Mouse (Mus musculus) spleen, postnatal 14 days (tissue): Measurements from ENCODE around the gene Scaf8.

Source experiments
- DNase-seq, 2 experiments: peaks; one replicate each; pipeline ENCODE4 v3.0.0; 2021 to 2022; ENCODE audit warnings: low spot score in 2 of 2

The Scaf8 gene

GRCm38 (mm10) chr17:3207529-3208240, 92.9 kb downstream of the Scaf8 start:
- DNase-seq, result no peak

GRCm38 (mm10) chr17:3208471-3208870, 93.7 kb downstream of the Scaf8 start:
- no peak for DNase-seq

DNA sequence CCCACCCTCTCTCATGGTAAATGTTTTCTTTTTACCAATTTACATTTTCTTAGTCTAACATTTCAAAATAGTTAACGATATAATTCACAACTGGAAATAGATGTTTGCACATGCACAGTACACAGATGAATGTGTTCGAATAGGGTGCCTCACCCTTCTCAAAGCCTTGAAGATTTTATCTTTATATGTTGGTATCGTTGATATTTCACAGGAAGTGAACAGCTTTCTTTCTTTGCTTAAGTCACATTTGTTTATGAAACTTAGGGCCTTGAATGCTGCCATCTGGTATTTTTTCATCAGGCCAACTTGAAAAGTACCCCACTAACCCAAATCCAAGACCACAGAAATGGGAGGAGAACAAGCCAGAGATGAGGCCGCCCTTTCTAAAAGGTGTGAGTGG, 94.8 kb downstream of the Scaf8 start:
- no peak for DNase-seq

GRCm38 (mm10) chr17:3210134-3210533, 95.4 kb downstream of the Scaf8 start:
- DNase-seq, result no peak

DNA sequence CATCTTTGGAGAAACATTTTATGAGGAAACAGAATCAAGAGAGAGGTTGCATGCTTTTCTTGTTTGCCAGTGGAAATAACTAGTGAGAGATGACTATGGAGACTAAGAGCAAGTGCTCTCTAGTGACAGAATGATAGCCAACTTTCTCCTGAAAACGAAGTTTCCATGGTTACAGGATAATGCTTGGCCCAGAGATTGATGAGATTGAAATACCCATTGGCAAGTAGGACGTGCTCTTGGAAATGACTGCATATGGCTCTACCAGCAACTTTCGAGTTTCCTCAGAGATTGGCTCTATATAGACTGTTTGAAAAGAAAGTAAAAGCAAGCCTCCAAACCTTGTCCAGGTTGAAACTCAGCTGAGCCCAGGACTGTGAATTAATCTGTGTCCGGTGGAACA, 97.3 kb downstream of the Scaf8 start:
- no peak for DNase-seq

- no peak for DNase-seq
Measured at GRCm38 (mm10) chr17:3212886-3213285, 98.1 kb downstream of the Scaf8 start.

- DNase-seq, result no peak
Measured at GRCm38 (mm10) chr17:3214852-3215251, 100.1 kb downstream of the Scaf8 start.

DNA sequence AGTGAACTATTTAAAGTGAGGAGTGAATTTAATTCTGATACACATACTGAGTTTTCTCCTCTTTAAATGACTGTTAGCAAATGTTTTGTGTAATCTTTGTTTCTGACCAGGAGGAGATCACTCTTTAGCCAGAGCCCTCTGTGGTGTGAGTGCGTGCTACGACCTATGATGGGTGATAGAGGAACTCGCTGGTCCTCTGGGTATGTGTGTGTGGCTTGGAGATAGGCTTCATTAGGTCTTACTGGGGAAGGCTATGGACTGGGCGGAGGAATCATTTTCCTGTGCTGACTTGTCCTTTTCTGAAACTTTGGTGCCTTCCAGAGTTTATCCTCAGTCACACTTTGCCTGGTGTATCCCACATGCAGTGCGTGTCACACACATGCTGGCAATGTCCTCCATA, 102.3 kb downstream of the Scaf8 start:
- DNase-seq, result no peak

- no peak for DNase-seq
Measured at GRCm38 (mm10) chr17:3218364-3218763, 103.6 kb downstream of the Scaf8 start.

- DNase-seq, result no peak
Measured at GRCm38 (mm10) chr17:3218916-3219315, 104.1 kb downstream of the Scaf8 start.

GRCm38 (mm10) chr17:3220201-3220600, 105.4 kb downstream of the Scaf8 start:
- DNase-seq, result no peak

DNA sequence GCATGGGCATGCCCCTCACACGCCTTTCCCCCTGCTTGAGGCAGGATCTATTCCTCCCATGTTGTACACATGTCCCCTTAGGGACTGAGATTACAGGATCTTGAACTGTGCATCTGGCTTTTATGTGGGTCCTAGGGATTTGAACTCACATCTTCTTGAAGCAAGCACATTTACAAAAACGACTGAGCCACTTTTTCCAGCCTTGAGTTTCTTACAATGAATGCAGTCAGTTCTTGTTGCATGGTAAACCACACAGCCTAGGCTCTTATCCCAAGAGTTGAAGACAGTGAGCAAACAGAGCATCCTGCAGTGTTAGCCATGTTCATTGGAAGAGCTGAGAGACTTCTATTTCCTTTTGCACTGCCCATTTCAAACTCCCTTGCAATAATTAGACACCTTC, 108.3 kb downstream of the Scaf8 start:
- no peak for DNase-seq

GRCm38 (mm10) chr17:3223721-3224120, 108.9 kb downstream of the Scaf8 start:
- DNase-seq, result no peak

- peak; percentile 71 to 85 for DNase-seq
Measured at GRCm38 (mm10) chr17:3224383-3225106, 109.8 kb downstream of the Scaf8 start.

- DNase-seq, result peak in 1 of 2 experiments; percentile 17
Measured at GRCm38 (mm10) chr17:3230231-3231000, 115.6 kb downstream of the Scaf8 start.

DNA sequence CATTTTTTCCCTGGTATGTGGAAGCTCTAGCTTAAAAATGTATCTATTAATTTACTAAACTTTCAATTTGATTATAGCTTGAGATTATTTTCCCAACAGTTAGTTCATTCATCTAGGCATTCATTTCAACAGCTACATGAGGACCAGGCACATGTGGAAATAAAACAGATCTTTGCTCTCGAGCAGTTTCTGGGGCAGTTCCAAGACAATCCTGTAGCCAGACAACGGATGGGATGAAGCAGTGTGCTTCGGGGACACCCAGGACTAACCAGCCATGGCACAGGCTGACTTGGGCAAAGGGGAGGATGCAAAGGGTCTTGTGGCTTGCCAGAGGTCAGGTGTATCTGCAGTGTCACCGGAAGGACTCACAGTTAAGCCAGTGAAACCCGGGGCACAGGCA, 117.9 kb downstream of the Scaf8 start:
- DNase-seq, result no peak

DNA sequence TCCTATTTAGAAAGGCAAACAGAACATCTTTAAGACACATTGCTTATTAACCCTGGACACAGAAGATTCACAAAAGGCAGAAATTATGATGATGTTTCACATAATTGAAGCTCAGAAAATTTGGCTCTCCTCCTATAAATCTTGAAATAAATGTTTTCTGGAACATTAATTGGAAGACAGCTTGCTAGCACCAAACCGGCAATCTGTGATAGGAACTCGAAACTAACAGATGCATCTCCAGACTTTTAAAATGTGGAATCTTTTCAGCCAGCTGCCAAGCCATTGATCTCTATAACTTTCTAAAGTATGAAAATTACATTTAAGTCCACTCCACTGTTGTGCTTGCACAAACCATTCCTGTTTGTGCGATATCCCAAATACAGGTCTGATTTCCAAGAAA, 128.9 kb downstream of the Scaf8 start:
- no peak for DNase-seq

DNA sequence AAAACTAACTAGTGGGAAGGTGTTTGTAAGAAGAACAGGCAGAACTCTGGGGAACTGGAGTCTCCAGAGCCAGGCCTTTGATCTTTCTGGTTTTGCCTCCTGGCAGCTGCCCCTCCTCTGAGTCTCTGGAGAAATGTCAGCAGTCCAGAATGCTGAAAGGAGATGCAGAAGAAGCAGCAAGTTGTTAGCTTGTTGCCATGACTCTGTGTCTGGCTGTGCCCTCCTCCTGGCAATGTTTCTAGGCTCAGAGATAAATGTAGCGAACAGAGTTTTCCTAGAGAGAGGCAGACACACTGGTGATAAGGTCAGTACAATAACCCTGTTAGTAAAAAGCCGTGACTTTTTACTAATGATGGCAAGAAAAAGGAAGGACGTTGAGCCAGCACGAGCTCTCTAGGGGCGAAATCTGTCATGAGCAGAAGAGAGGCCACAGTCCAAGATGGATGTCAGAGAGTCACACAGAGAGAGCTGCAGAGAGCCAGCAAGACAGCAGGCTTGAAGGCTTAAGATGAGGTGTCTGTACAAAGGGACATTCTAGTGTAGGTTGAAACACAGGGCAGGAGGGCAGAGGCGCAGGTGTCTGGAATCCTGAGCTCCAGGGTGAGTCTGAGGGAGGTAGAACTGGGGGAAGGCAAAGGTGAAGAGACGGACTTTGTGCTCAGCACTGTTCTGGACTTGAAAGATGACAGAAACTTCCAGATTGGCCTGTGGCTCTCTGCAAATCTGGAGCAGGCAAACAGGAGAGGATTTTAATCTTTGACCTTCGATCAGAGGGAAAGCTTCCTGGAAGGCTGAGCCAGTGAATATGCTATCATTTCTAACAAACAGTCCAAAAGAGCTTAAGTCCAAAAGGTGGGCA, 130.3 kb downstream of the Scaf8 start:
- no peak for DNase-seq

GRCm38 (mm10) chr17:3246665-3247370, 132.0 kb downstream of the Scaf8 start:
- no peak for DNase-seq
